Mouse (Mus musculus): ENCODE data around the gene Rapgef4. TPM values are rescaled to one million over a fixed set of nuclear protein-coding genes. Genes with fewer than 3 reads are reported as not detected.

The Rapgef4 gene
- polyA plus RNA-seq, 1 experiment = not detected

DNA sequence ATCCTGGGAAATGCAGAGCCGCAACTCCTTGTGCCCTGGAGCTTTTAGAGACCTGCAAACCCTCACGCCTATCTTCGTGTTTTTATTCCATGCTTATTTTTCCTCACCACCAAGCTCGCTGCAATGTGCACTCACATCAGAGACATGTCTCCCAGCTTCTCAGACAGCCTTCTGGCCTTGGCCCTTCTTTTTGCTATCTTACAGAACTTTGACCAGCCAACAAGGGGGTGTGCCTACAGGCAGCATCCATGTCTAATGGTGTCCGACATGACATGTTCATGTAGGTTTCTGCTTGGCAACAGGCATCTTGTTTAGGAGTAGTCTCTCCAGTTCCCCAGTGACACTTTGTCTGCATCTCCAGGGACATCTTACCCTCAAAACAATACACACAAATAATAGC lies 56.3 kb downstream of the Rapgef4 start:
- Histone ChIP-seq H3K27me3 (ENCODE audit: control insufficient read depth) (no peaks in the 10 kb centered on the region), H3K4me1 (ENCODE audit: control insufficient read depth) (no peaks in the 10 kb centered on the region), H3K4me3 (replicated peaks) (no peak overlapping the region), H3K36me3 (ENCODE audit: control insufficient read depth) (no peaks in the 10 kb centered on the region), H3K9me3 (ENCODE audit: control insufficient read depth, low read length) (no peaks in the 10 kb centered on the region)
- TF ChIP-seq GATA1 (IDR thresholded peaks at IDR 0.05; ENCODE audit: low read length) (no peak), TAL1 (IDR thresholded peaks at IDR 0.05; ENCODE audit: low read length) (no peak)

GRCm38 (mm10) chr2:72038235-72038634 lies 57.2 kb downstream of the Rapgef4 start:
- H3K4me1 ChIP-seq (ENCODE audit: control insufficient read depth) = no peaks in the 10 kb centered on the region
- no peaks in the 10 kb centered on the region for H3K36me3 ChIP-seq (ENCODE audit: control insufficient read depth)
- H3K4me3 ChIP-seq (replicated peaks) = no peak overlapping the region
- H3K27me3 ChIP-seq (ENCODE audit: control insufficient read depth) = no peaks in the 10 kb centered on the region
- no peaks in the 10 kb centered on the region for H3K9me3 ChIP-seq (ENCODE audit: control insufficient read depth, low read length)
- TF ChIP-seq TAL1 (IDR thresholded peaks at IDR 0.05; ENCODE audit: low read length) (no peak), GATA1 (IDR thresholded peaks at IDR 0.05; ENCODE audit: low read length) (no peak)

DNA sequence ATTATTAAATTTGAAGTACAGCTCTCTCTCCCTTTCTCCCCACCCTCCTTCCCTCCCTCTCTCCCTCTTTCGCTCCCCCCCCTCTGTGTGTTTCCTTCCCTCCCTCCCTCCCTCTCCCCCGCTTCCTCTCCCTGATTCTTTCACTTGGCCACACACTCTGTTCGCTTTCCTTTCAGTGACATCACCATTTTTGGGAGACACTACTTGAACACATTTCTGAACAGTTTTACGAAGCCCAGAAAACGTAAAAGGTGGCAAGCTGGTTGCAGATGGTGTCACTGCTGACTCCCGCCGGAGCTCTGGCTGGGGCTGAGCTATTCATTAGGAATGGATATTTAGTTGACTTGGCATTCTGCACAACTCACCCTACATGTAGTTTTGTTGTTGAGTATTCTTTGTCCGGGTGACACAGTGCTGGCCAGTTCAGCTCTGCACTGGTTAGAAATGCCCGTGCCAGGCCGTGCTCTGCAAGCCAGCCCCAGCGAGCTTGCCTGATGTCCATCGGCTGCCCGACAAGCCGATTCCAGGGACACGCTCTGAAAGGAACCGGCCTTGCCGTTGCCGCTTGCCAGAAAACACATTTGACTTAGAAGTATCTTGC lies 57.7 kb downstream of the Rapgef4 start:
- TF ChIP-seq GATA1 (IDR thresholded peaks at IDR 0.05; ENCODE audit: low read length) = no peak
- H3K4me1 ChIP-seq (ENCODE audit: control insufficient read depth) = no peaks in the 10 kb centered on the region
- no peaks in the 10 kb centered on the region for H3K27me3 ChIP-seq (ENCODE audit: control insufficient read depth)
- no peak overlapping the region for H3K4me3 ChIP-seq (replicated peaks)
- H3K36me3 ChIP-seq (ENCODE audit: control insufficient read depth) = no peaks in the 10 kb centered on the region
- H3K9me3 ChIP-seq (ENCODE audit: control insufficient read depth, low read length) = no peaks in the 10 kb centered on the region

DNA sequence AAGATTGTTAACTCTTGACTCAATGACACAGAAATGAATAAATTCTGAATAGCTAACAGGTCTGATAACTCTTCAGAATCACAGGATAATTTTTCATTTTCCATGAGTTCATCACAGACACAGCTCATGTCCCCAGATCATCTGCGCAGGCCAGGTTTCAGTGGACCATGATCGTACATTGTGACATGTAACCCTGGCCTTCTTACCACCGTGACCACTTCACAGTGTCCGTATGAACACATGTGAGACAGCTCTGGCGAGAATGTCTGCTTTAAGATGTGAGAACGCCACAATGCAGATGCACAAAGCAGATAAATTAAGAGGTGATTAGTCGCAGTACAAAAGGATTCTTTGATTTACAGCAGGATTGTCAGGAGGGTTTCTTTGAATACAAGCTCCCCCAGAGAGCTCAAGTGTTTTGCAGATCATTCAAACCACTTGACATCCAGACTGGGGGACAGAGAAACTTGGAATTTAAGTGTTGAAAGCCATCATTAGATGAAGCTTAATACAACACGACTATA lies 58.5 kb downstream of the Rapgef4 start:
- no peak overlapping the region for H3K4me3 ChIP-seq (replicated peaks)
- H3K4me1 ChIP-seq (ENCODE audit: control insufficient read depth) = no peaks in the 10 kb centered on the region
- H3K36me3 ChIP-seq (ENCODE audit: control insufficient read depth) = no peaks in the 10 kb centered on the region
- no peaks in the 10 kb centered on the region for H3K9me3 ChIP-seq (ENCODE audit: control insufficient read depth, low read length)
- H3K27me3 ChIP-seq (ENCODE audit: control insufficient read depth) = no peaks in the 10 kb centered on the region
- TF ChIP-seq GATA1 (IDR thresholded peaks at IDR 0.05; ENCODE audit: low read length) (no peak), TAL1 (IDR thresholded peaks at IDR 0.05; ENCODE audit: low read length) (no peak)

GRCm38 (mm10) chr2:72041087-72041486 lies 60.0 kb downstream of the Rapgef4 start:
- no peaks in the 10 kb centered on the region for H3K36me3 ChIP-seq (ENCODE audit: control insufficient read depth)
- H3K4me1 ChIP-seq (ENCODE audit: control insufficient read depth) = no peaks in the 10 kb centered on the region
- TF ChIP-seq TAL1 (IDR thresholded peaks at IDR 0.05; ENCODE audit: low read length) = no peak
- no peak for TF ChIP-seq GATA1 (IDR thresholded peaks at IDR 0.05; ENCODE audit: low read length)

DNA sequence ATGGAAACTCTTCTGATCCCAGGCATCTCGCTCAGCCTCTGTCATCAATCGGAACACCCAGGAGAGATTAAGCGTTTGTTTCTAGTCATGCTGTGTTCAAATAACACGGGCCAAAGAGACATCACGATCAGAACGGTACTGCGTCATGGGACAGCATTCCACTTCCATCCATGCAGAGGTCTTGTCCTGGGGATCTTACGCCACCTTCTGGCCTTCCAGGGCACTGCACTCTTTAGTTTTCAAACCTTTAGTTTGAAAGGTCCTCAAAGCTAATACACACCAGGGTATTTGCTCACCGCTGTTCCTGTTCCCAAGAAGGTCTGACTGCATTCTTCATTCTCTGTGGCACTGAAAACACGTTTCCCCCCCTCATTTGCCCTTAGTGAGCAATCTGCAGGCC lies 61.1 kb downstream of the Rapgef4 start:
- no peaks in the 10 kb centered on the region for H3K27me3 ChIP-seq (ENCODE audit: control insufficient read depth)
- no peaks in the 10 kb centered on the region for H3K36me3 ChIP-seq (ENCODE audit: control insufficient read depth)
- TF ChIP-seq GATA1 (IDR thresholded peaks at IDR 0.05; ENCODE audit: low read length) (no peak), TAL1 (IDR thresholded peaks at IDR 0.05; ENCODE audit: low read length) (no peak)
- no peaks in the 10 kb centered on the region for H3K4me1 ChIP-seq (ENCODE audit: control insufficient read depth)
- no peak overlapping the region for H3K4me3 ChIP-seq (replicated peaks)
- H3K9me3 ChIP-seq (ENCODE audit: control insufficient read depth, low read length) = no peaks in the 10 kb centered on the region

More at GRCm38 (mm10) chr2:72041087-72041486, 60.0 kb downstream of the Rapgef4 start:
- Histone ChIP-seq H3K9me3 (ENCODE audit: control insufficient read depth, low read length) (no peaks in the 10 kb centered on the region), H3K4me3 (replicated peaks) (no peak overlapping the region), H3K27me3 (ENCODE audit: control insufficient read depth) (no peaks in the 10 kb centered on the region)

DNA sequence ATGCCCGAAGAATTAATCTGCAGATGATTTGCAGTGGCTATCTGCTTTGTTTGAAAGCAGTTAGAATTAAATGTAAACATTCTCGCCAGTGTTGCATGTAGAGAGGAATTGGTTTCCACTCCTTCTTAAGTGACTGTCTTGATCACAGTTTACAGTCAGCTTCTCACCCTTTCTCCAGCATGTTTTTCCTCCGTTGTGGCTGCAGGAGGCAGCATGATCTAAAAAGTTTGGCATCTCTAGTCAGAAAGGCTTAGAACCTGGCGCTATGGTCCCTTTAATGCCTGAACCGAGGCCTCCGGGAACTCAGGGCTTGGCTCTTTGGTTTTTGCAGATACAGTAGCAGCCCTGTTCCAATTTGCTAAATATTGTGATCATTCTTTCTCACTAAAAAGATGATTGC lies 63.2 kb downstream of the Rapgef4 start:
- Histone ChIP-seq H3K9me3 (ENCODE audit: control insufficient read depth, low read length) (no peaks in the 10 kb centered on the region), H3K4me1 (ENCODE audit: control insufficient read depth) (no peaks in the 10 kb centered on the region), H3K27me3 (ENCODE audit: control insufficient read depth) (no peaks in the 10 kb centered on the region), H3K36me3 (ENCODE audit: control insufficient read depth) (no peaks in the 10 kb centered on the region), H3K4me3 (replicated peaks) (no peak overlapping the region)
- TF ChIP-seq GATA1 (IDR thresholded peaks at IDR 0.05; ENCODE audit: low read length) (no peak), TAL1 (IDR thresholded peaks at IDR 0.05; ENCODE audit: low read length) (no peak)

DNA sequence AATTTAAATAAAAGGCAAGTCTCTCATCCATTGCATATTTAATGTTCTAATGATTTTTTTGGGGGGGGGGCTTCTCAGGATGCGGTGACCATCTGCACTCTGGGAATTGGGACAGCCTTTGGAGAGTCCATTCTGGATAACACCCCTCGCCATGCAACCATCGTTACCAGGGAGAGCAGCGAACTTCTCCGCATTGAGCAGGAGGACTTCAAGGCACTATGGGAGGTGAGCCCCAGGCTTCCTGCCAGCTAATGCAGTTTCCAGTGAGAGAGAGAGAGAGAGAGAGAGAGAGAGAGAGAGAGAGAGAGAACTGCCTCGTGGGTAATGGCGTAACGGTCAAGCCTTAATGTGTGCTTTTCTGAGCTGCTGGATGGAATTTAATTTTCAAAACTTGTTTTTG lies 64.0 kb downstream of the Rapgef4 start:
- no peak for TF ChIP-seq TAL1 (IDR thresholded peaks at IDR 0.05; ENCODE audit: low read length)
- TF ChIP-seq GATA1 (IDR thresholded peaks at IDR 0.05; ENCODE audit: low read length) = no peak
- Histone ChIP-seq H3K27me3 (ENCODE audit: control insufficient read depth) (no peaks in the 10 kb centered on the region), H3K36me3 (ENCODE audit: control insufficient read depth) (no peaks in the 10 kb centered on the region), H3K4me3 (replicated peaks) (no peak overlapping the region), H3K4me1 (ENCODE audit: control insufficient read depth) (no peaks in the 10 kb centered on the region), H3K9me3 (ENCODE audit: control insufficient read depth, low read length) (no peaks in the 10 kb centered on the region)

DNA sequence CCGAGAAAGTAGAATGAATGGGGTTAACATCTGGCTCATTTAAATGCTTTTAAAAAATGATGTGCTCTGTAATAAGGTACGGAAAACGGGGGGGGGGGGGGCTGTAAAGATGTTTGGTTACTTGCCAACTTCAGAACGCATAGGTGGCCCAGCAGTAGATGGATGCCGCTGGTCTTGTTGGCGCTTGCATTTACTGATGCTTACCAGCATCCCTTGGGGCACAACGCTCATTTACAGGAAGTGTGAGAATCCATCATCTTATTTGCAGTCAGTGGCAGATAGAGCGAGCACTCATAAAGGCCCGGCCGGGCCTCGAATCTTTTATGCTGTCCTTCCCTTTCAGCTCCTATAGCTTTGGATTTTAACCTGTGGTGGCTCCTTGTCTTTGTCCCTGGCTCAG lies 64.6 kb downstream of the Rapgef4 start:
- no peaks in the 10 kb centered on the region for H3K9me3 ChIP-seq (ENCODE audit: control insufficient read depth, low read length)
- H3K4me3 ChIP-seq (replicated peaks) = no peak overlapping the region
- H3K4me1 ChIP-seq (ENCODE audit: control insufficient read depth) = no peaks in the 10 kb centered on the region
- no peak for TF ChIP-seq TAL1 (IDR thresholded peaks at IDR 0.05; ENCODE audit: low read length)
- no peak for TF ChIP-seq GATA1 (IDR thresholded peaks at IDR 0.05; ENCODE audit: low read length)
- H3K36me3 ChIP-seq (ENCODE audit: control insufficient read depth) = no peaks in the 10 kb centered on the region
- no peaks in the 10 kb centered on the region for H3K27me3 ChIP-seq (ENCODE audit: control insufficient read depth)

DNA sequence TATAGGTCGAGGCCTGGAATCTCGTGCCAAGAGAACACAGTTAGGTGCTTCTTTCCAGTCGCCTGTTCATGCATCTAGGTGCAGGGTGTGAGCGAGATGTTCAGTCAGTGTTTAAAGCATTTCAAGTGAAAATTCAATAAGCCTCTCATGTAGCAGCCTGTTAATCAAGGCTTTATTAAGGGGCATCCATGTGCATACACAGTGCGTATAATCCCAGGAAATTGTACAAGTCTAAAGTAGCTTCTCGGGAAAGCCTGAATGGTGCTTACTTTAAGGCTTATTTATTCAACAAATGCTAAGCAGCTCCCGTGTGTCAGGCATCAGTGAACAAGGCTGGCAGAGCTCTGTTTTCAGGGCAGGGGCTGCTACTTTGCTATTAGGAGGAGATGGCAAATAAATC lies 69.4 kb downstream of the Rapgef4 start:
- Histone ChIP-seq H3K36me3 (ENCODE audit: control insufficient read depth) (no peaks in the 10 kb centered on the region), H3K4me1 (ENCODE audit: control insufficient read depth) (no peaks in the 10 kb centered on the region), H3K9me3 (ENCODE audit: control insufficient read depth, low read length) (no peaks in the 10 kb centered on the region), H3K27me3 (ENCODE audit: control insufficient read depth) (no peaks in the 10 kb centered on the region), H3K4me3 (replicated peaks) (no peak overlapping the region)
- TF ChIP-seq TAL1 (IDR thresholded peaks at IDR 0.05; ENCODE audit: low read length) (no peak), GATA1 (IDR thresholded peaks at IDR 0.05; ENCODE audit: low read length) (no peak)
